Comparison of ENCODE assay signal across 9 mouse cellular contexts in genomic region chr3:17786721-17787442, GRCm38 (mm10).
DNase-seq lines count a peak whose midpoint lies in the region; ATAC-seq and TF ChIP-seq lines count a peak whose summit lies in the region.
"Had no signal": no experiment of that assay in that cellular context is flagged by ENCODE, and none has a peak within 500 bp of the region (broad histone marks: within the 10 kb centered on the region; RNA-seq: fewer than 3 reads in every experiment).

No protein-coding gene starts in this region.

- H3K4me1 ChIP-seq in heart, embryonic 12.5 days (replicated peaks): peaks cover 15% of the 10 kb centered on the region
- peaks cover 0 to 5% of the 10 kb centered on the region in 2 experiments; a peak in 1 of 4 replicates for H3K4me1 ChIP-seq in ES-E14 (ENCODE audit: control insufficient read depth in 2 of 2, insufficient read depth in 2 of 2, low read length in 2 of 2, poor library complexity in 1 of 2)
- H3K4me1 ChIP-seq in embryonic facial prominence, embryonic 15.5 days: peaks cover 14% of the 10 kb centered on the region
- H3K4me1 ChIP-seq in liver, embryonic 12.5 days: peaks cover 11% of the 10 kb centered on the region
- no peaks in the 10 kb centered on the region for H3K4me1 ChIP-seq in thymus, adult 2 months (replicated peaks; ENCODE audit: control insufficient read depth, insufficient read depth, low read length)

- H3K4me3 ChIP-seq in heart, embryonic 12.5 days: peak overlapping the region; percentile 57
- H3K4me3 ChIP-seq in ES-E14 (ENCODE audit: insufficient read depth in 1 of 2, low read depth in 1 of 2, low read length in 2 of 2, poor library complexity in 1 of 2, severe bottlenecking in 1 of 2): peak overlapping the region; percentile 48 to 52
- H3K4me3 ChIP-seq in embryonic facial prominence, embryonic 15.5 days (replicated peaks): peak overlapping the region; percentile 38
- H3K4me3 ChIP-seq in liver, embryonic 12.5 days: peak overlapping the region; percentile 30
- no peak overlapping the region for H3K4me3 ChIP-seq in thymus, adult 2 months (ENCODE audit: control insufficient read depth, insufficient read depth, low read length)
- H3K4me3 ChIP-seq: myocyte had no signal

- H3K9me3 ChIP-seq in heart, embryonic 12.5 days (replicated peaks): no peaks in the 10 kb centered on the region
- no peaks in the 10 kb centered on the region for H3K9me3 ChIP-seq in ES-E14 (ENCODE audit: control insufficient read depth, insufficient read depth, low read depth, low read length)
- no peaks in the 10 kb centered on the region for H3K9me3 ChIP-seq in embryonic facial prominence, embryonic 15.5 days (replicated peaks)
- H3K9me3 ChIP-seq in liver, embryonic 12.5 days (replicated peaks): no peaks in the 10 kb centered on the region

- ATAC-seq in heart, embryonic 12.5 days (ENCODE audit: insufficient number of reproducible peaks, low FRiP score): peak; percentile 76
- ATAC-seq in embryonic facial prominence, embryonic 15.5 days (ENCODE audit: insufficient number of reproducible peaks, low FRiP score, low TSS enrichment, low read depth): peak; percentile 39; the same call in 1 of the 2 replicates
- no peak for ATAC-seq in liver, embryonic 12.5 days

- TF ChIP-seq CTCF in thymus, adult 2 months (IDR thresholded peaks at IDR 0.05; ENCODE audit: borderline replicate concordance, control insufficient read depth, extremely low read depth, insufficient read depth, low read length, poor library complexity): no peak

- no peaks in the 10 kb centered on the region for H3K36me3 ChIP-seq in heart, embryonic 12.5 days
- H3K36me3 ChIP-seq in ES-E14 (ENCODE audit: control insufficient read depth, insufficient read depth, low read length, poor library complexity, severe bottlenecking): no peaks in the 10 kb centered on the region
- no peaks in the 10 kb centered on the region for H3K36me3 ChIP-seq in embryonic facial prominence, embryonic 15.5 days
- no peaks in the 10 kb centered on the region for H3K36me3 ChIP-seq in liver, embryonic 12.5 days
- H3K36me3 ChIP-seq in thymus, adult 2 months (ENCODE audit: control insufficient read depth, insufficient read depth, low read length): no peaks in the 10 kb centered on the region

- H3K9ac ChIP-seq in heart, embryonic 12.5 days: peak overlapping the region; percentile 68
- H3K9ac ChIP-seq in ES-E14 (ENCODE audit: insufficient read depth, low read depth, low read length, poor library complexity, severe bottlenecking): peak overlapping the region; percentile 36; the same call in 1 of the 2 replicates
- no peak overlapping the region for H3K9ac ChIP-seq in embryonic facial prominence, embryonic 15.5 days
- no peak overlapping the region for H3K9ac ChIP-seq in liver, embryonic 12.5 days

- H3K27me3 ChIP-seq in heart, embryonic 12.5 days (replicated peaks): peaks cover 70% of the 10 kb centered on the region
- peaks cover 68% of the 10 kb centered on the region for H3K27me3 ChIP-seq in embryonic facial prominence, embryonic 15.5 days
- H3K27me3 ChIP-seq in liver, embryonic 12.5 days (replicated peaks): peaks cover 72% of the 10 kb centered on the region
- H3K27me3 ChIP-seq in thymus, adult 2 months (ENCODE audit: control insufficient read depth, insufficient read depth, low read length): no peaks in the 10 kb centered on the region; the same call in 1 of the 2 replicates

- peak overlapping the region; percentile 99 for H3K4me2 ChIP-seq in heart, embryonic 12.5 days
- peak overlapping the region; percentile 72 for H3K4me2 ChIP-seq in embryonic facial prominence, embryonic 15.5 days (replicated peaks)
- peak overlapping the region; percentile 62 for H3K4me2 ChIP-seq in liver, embryonic 12.5 days

- 1% methylated on average over 34 of the region's 35 CpGs for WGBS in heart, embryonic 12.5 days
- WGBS in embryonic facial prominence, embryonic 15.5 days: 4% methylated on average over 35 of the region's 35 CpGs
- 4% methylated on average over 35 of the region's 35 CpGs for WGBS in liver, embryonic 12.5 days (ENCODE audit: insufficient replicate concordance)
- WGBS in thymus, adult 2 months: 10% methylated on average over 35 of the region's 35 CpGs

- in situ Hi-C loops in ES-E14 (cut with MboI; ENCODE audit: low sequenced_read_pairs in 2 of 2, unreplicated experiment in 2 of 2): no loop called here

- no peak for DNase-seq in heart, adult 18-20 months
- DNase-seq in ES-E14 (ENCODE audit: low read depth, low spot score): no peak
- DNase-seq in right cerebral cortex, postnatal 25 days: peak; percentile 61
- no peak for DNase-seq in thymus, adult 2 months
- no peak for DNase-seq in layer of hippocampus, adult 8-10 months (ENCODE audit: low spot score in 2 of 2)

- H3K27ac ChIP-seq in heart, embryonic 12.5 days (ENCODE audit: poor library complexity, severe bottlenecking): no peak overlapping the region
- H3K27ac ChIP-seq in ES-E14 (ENCODE audit: insufficient read depth, low read depth, low read length, poor library complexity, severe bottlenecking): no peak overlapping the region
- H3K27ac ChIP-seq in embryonic facial prominence, embryonic 15.5 days (replicated peaks): no peak overlapping the region
- no peak overlapping the region for H3K27ac ChIP-seq in liver, embryonic 12.5 days
- no peak overlapping the region for H3K27ac ChIP-seq in thymus, adult 2 months (ENCODE audit: control insufficient read depth, insufficient read depth, low read length)

- no peak for TF ChIP-seq POLR2A in thymus, adult 2 months (IDR thresholded peaks at IDR 0.05; ENCODE audit: control insufficient read depth, extremely low read depth, insufficient read depth, low read length, poor library complexity)

TF ChIP-seq in ES-E14, 5 proteins besides CTCF, POLR2A, EP300 and RAD21:
- TF ChIP-seq MAFK (IDR thresholded peaks at IDR 0.05; ENCODE audit: insufficient read depth, low read depth, low read length) (no peak), ZC3H11A (IDR thresholded peaks at IDR 0.05; ENCODE audit: borderline replicate concordance, low read depth, low read length) (no peak), HCFC1 (IDR thresholded peaks at IDR 0.05; ENCODE audit: borderline replicate concordance, insufficient read depth, low read length) (no peak), CHD2 (IDR thresholded peaks at IDR 0.05; ENCODE audit: low read depth, low read length) (no peak), ZNF384 (IDR thresholded peaks at IDR 0.05; ENCODE audit: low read depth, low read length) (no peak)

Comparison
In these comparisons a context has a peak if more than half of its experiments do, and no peak if none do; other contexts are left out.
1. H3K9ac ChIP-seq: peak in heart, embryonic 12.5 days (single experiment) and ES-E14 (single experiment); none in embryonic facial prominence, embryonic 15.5 days (single experiment) and liver, embryonic 12.5 days (single experiment).
2. Peak in every context shown above with its lines, with median percentiles within 50 percentile points of each other: H3K4me2 ChIP-seq.